Mouse (Mus musculus): Measurements from ENCODE around the gene Dlg4.

Dlg4 gene

GRCm38 (mm10) chr11:70019495-70020021 is 2.8 kb downstream of the Dlg4 start:
- no peak for DNase-seq (ENCODE audit: low spot score)

- DNase-seq (ENCODE audit: low spot score), result no peak
These were observed 3.4 kb downstream of the Dlg4 start for GRCm38 (mm10) chr11:70020022-70020631.

- DNase-seq (ENCODE audit: low spot score), result peak; percentile 67
These were observed 4.1 kb downstream of the Dlg4 start for GRCm38 (mm10) chr11:70020731-70021263.

GRCm38 (mm10) chr11:70021264-70022132 is 4.8 kb downstream of the Dlg4 start:
- DNase-seq (ENCODE audit: low spot score), result peak; percentile 92

GRCm38 (mm10) chr11:70023481-70024150 is 6.9 kb downstream of the Dlg4 start:
- no peak for DNase-seq (ENCODE audit: low spot score)

GRCm38 (mm10) chr11:70024151-70024514 is 7.4 kb downstream of the Dlg4 start:
- DNase-seq (ENCODE audit: low spot score), result no peak

- DNase-seq (ENCODE audit: low spot score), result no peak
These were observed 9.9 kb downstream of the Dlg4 start for GRCm38 (mm10) chr11:70026689-70027088.

GRCm38 (mm10) chr11:70027397-70027796 is 10.7 kb downstream of the Dlg4 start:
- DNase-seq (ENCODE audit: low spot score), result no peak

- DNase-seq (ENCODE audit: low spot score), result no peak
These were observed 11.8 kb downstream of the Dlg4 start for GRCm38 (mm10) chr11:70028401-70029129.

- peak; percentile 65 for DNase-seq (ENCODE audit: low spot score)
These were observed 12.5 kb downstream of the Dlg4 start for GRCm38 (mm10) chr11:70029130-70029801.

- DNase-seq (ENCODE audit: low spot score), result no peak
These were observed 13.2 kb downstream of the Dlg4 start for GRCm38 (mm10) chr11:70029829-70030550.

- no peak for DNase-seq (ENCODE audit: low spot score)
These were observed 14.0 kb downstream of the Dlg4 start for GRCm38 (mm10) chr11:70030651-70031320.

- DNase-seq (ENCODE audit: low spot score), result no peak
These were observed 14.6 kb downstream of the Dlg4 start for GRCm38 (mm10) chr11:70031321-70031670.

- no peak for DNase-seq (ENCODE audit: low spot score)
These were observed 21.4 kb downstream of the Dlg4 start for GRCm38 (mm10) chr11:70038174-70038573.

- no peak for DNase-seq (ENCODE audit: low spot score)
These were observed 22.9 kb downstream of the Dlg4 start for GRCm38 (mm10) chr11:70039631-70040030.

- no peak for DNase-seq (ENCODE audit: low spot score)
These were observed 23.4 kb downstream of the Dlg4 start for GRCm38 (mm10) chr11:70040184-70040583.

- DNase-seq (ENCODE audit: low spot score), result no peak
These were observed 25.8 kb downstream of the Dlg4 start for GRCm38 (mm10) chr11:70042309-70043085.

GRCm38 (mm10) chr11:70043665-70044064 is 26.9 kb downstream of the Dlg4 start:
- no peak for DNase-seq (ENCODE audit: low spot score)

- no peak for DNase-seq (ENCODE audit: low spot score)
These were observed 28.7 kb downstream of the Dlg4 start for GRCm38 (mm10) chr11:70045435-70045834.
